Mouse (Mus musculus) MEL (cell line): ENCODE measurements around the gene Cblb.

ENCODE experiments used
- CTCF ChIP-seq, 3 experiments: IDR thresholded peaks in 2 of 3; conservative IDR thresholded peaks in 1 of 3; 2 replicates each; pipeline ENCODE4 v1.5.1; 2011 to 2012; ENCODE audit warnings: low read length in 3 of 3, low read depth in 2 of 3, mild to moderate bottlenecking in 2 of 3, improper control_type of control experiment in 1 of 3, inconsistent platforms in 1 of 3, mixed read lengths in 1 of 3, moderate library complexity in 1 of 3; ENCODE audit not compliant: control insufficient read depth in 1 of 3, insufficient read depth in 1 of 3, poor library complexity in 1 of 3, severe bottlenecking in 1 of 3
- NRF1 ChIP-seq: IDR thresholded peaks from 2 replicates; pipeline ENCODE4 v1.6.1; 2014; ENCODE audit warnings: low read depth, mild to moderate bottlenecking, inconsistent platforms, low read length, improper control_type of control experiment, moderate library complexity; ENCODE audit not compliant: poor library complexity, insufficient read depth, severe bottlenecking
- TCF12 ChIP-seq: IDR thresholded peaks from 2 replicates; pipeline ENCODE4 v1.6.1; 2014; ENCODE audit warnings: low read depth, mild to moderate bottlenecking, inconsistent platforms, low read length, improper control_type of control experiment, moderate library complexity

DNA sequence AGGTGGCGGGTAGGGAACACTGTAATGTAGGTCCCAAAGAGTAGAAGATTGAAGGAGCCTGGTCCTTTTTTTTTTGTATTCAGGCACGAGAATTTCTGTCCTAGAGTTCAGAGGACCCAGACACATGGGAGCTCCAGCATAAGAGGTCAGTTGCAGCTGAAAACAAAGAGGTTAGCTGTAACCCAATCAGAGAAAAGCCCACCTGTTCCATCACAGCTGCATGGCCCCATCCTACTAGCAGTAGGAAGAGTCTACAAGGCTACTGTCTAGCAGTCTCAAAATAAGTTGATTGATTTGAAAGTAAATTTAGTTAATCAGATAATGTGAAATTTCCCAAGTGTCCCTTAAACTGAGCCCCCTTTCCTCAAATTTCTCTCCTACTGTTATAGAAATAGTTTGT, 40.3 kb downstream of the Cblb start:
- no peak for TF ChIP-seq NRF1
- TF ChIP-seq TCF12 = no peak
- no peak for TF ChIP-seq CTCF (IDR thresholded peaks at IDR 0.05 in 2 of 3, conservative IDR thresholded peaks at IDR 0.05 in 1 of 3; ENCODE audit: control insufficient read depth in 1 of 3, insufficient read depth in 1 of 3, low read depth in 2 of 3, low read length in 3 of 3, poor library complexity in 1 of 3, severe bottlenecking in 1 of 3)
